Mouse (Mus musculus) kidney, adult 9 months (tissue): Measurements from ENCODE around the gene Gpbp1l1.

ENCODE experiments used
- DNase-seq: peaks from one replicate; pipeline ENCODE4 v3.0.0; 2022

Gpbp1l1 gene

DNA sequence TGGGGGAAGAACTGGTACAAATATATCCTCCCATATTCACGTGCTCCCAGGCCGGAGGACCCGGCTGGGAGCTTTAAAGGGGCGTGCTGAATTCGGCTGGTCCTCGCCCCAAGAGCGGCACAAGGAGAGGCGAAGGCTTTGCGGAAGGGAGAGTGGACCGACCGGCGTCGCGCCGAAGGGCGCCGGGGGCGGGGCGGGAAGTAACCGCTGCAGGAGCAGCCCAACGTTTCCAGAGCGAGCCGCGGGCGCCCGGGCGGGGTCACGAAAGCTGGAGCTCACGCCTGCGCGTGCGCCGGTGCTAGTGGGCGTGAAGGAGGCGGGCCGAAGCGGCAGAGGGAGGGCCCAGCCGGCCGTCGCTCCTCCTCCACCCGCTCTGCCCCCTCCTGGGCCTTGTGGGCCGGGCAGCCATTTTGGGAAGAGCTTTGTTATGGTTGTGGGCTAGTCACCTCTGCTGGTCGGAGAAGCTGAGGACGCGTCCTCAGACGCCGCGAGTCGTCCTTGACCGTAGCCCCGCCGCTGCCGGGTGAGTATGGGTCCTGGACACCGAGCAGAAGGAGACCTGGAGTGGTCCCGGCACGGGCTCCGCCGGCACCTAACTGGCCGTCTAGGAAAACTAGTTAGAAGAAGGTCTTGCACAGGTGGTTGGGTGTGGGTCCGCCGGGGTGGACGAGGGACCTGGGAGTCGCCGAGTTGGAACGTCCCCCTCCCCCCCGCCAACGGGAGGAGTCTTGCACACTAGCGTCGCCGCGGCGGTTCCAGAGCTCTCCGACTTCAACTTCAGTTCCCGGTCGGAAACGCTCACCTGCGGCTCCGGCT, at the start of gene Gpbp1l1:
TSS of gene Gpbp1l1 (plus strand) at position 353 of the 816 bp plus-strand sequence.
- peak; percentile 98 for DNase-seq

DNA sequence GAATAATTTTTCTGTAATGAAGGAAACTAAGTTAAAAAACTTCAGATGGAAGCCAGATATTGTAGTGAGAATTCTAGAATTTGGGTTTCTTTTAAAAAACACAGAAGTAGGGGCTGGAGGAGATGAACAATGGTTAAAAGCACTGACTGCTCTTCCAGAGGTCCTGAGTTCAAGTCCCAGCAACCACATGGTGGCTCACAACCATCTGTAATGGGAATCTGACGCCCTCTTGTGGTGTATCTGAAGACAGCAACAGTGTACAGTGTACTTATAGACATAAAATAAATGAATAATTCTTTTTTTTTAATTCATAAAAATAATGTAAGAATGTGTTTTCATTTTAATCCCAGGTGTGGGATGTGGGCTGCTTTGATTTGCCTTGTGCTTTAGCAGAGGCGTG, 26.3 kb upstream of the Gpbp1l1 start:
- DNase-seq = no peak

DNA sequence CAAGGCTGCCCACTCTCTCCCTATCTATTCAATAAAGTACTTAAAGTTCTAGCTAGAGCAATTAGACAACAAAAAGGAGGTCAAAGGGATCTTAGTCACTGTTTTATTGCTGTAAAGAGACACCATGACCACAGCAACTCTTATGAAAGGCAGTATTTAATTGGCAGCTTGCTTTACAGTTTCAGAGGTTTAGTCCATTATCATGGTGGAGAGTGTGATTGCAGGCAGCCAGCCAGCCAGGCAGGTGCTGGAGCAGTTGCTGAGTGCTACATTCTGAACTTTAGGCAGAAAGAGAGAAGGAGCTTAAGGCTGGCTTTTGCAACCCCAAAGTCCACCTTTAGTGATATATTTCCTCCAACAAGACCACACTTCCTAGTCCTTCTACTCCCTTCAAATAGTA, 21.1 kb upstream of the Gpbp1l1 start:
- no peak for DNase-seq

DNA sequence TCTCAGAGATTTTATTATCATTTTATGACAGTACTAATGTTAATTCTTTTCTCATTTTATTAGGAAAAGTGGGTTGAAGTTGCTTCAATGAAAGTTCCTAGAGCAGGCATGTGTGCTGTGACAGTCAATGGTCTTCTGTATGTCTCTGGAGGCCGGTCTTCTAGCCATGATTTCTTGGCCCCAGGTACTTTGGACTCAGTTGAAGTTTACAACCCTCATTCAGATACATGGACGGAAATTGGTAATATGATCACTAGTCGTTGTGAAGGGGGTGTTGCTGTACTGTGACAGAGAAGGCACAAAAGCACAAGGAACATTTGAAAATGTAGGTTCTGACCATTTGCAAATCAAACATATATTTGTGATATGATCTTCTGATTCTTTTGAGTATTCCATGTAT, 19.7 kb upstream of the Gpbp1l1 start:
- no peak for DNase-seq

DNA sequence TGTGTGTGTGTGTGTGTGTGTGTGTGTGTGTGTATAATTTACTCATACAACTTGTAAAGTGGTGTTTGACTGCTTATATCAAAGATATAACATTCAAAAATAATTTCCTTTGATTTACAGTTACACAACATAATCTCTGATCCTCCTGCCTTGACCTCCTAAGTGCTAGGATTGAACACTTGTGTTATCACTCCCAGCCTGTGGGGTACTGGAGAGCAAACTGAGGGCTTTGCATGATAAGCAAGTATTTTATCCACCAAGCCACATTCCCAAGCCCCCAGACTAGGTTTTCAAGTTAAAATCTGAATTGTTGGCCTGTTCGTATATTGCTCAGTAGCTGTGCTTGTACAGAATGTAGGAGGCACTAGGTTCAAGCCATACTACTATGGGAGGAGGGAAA, 7.0 kb upstream of the Gpbp1l1 start:
- DNase-seq = no peak

DNA sequence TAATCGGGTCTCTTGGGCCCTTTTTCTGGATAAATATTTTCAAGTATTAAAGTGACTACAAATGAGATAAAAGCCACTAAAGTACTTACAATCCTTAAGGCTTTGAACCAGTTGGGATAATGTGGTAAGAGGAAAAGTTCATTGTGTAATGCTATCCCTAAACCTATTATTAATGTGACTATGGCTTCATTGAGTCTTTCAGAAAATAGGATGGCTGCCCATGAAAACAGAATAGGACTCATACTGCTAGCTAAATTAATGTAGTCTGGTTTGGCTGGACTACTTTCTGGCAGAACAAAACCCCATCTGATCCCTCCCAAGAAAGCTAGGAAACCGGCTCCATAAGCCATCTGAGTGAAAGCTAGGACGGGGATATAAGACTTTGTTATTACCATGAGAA, 4.4 kb upstream of the Gpbp1l1 start:
- DNase-seq = no peak

DNA sequence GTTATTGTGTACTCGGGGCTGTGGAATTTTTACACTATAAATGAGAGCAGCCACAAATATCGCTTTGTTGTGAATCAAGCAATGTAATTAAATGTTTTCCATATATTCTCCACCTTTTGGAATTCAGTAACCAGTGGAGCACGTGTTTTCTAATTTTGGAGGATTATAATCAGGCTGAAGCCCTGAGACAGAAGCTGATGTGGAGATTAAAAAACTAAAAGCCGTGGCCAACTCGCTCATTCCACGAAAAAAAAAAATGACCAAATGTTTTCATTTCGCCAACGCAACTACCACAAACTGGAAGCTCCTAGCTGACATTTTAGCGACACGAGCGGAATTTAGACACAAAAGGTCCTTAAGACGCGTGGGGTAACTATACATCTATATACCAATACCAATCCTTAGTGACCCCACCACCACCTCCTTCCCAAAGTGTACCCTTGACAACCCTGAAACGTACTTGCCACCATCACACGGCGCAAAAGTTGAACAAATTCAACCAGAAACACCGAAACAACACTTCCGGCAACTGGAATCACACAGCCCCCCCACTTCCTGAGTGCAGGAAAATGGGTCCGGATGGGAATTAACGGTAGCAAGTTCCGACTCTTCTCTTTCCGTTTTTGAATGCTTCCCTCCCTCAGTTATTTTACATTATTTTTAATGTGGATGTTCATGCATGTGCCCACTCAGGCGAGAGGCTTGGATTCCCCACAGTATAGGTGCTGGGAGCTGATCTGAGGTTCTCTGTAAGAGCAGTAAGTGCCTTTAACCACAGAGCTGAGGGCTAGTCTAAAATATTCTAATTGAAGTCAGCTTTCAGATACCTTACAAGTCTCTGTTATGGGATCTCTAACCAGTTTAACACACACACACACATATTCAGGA, 1.8 kb upstream of the Gpbp1l1 start, which contains the start of gene Tmem69:
TSS of gene Tmem69 (minus strand) at position 524 of the 888 bp plus-strand sequence.
- DNase-seq = peak; percentile 86

DNA sequence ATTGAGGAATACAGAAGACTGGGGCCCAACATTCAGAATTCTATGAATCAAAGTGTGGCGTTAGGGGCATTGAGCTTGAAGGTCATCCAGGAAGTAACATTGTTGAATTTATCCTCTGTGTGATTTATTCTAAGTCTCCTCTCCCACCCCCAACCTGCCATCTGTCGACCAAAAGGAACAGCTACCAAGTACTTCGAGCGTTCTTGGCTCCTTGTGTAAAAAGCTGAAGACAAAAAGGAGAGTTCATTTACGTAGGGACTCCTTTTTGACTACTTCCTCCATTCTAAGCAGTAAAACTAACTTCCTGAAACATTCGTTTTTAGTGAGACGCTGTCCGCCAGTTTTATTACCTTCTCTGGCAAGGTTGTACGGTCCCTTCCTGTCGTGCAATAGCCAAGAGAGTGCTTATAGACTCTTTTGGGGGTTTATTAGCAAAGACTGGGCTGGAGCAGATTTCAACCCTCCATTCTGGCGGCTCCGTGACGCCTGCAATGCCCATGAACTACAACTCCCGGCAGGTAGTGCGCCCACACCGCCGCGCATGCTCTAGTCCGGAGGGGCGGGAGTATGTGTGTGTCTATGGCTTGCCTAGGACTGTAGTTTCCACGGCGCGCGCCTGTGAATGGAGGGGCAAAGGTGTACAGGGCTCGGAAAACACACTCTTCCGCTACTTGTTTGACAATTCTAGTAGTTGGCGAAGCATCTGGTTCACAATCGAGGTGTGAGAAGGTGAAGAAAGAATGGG, 725 bp upstream of the Gpbp1l1 start:
- peak; percentile 97 for DNase-seq

DNA sequence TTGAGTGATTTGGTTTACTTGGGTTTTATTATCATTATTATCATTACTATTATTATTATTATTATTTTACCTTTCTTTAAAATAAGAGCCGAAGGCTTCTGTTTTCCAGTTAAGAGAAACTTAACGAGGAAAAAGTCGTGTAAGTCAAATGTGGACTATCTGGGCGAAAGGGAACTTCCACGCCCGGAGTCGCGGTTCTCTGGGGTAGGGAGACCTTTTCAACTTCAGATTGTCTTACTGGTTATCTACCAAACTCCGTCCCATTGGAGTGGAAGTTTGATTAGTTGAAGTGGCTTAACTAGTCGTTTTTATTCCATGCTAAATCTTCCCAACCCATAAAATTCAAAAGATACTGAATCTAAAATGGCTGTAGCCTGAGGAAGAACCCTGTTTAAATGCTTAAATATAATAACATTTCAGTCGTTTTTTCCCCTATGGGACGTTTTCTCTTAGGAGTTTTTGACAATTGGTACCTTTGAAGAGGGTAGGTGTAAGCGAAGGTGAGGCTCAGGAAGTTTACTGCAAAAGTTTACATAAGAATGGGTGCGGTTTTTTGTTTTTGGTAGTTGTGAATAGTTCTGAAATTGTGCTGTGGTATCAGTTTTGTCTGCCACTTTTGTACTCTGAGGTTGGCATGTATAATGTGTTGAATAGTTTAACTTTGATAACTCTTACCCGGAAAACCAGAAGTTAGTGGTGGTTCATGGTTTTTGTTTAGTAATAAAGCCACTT, 859 bp downstream of the Gpbp1l1 start:
- no peak for DNase-seq

DNA sequence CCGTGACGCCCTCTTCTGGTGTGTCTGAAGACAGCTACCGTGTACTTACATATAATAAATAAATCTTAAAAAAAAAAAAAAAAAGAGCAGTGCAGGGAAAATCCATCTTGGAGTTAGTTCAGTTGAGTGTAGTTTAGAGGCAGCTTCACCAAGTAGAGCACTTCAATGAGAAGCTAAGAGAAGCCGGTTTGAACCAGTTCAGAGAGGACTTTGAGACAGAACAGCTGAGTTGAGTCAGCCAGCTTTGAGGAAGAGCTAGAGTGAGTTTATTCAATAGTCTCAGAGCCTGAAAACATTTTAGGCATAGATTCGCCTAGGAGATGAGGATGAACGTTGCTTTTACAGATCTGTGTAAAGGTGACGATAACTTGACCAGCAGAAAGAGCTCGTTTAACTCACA, 38.3 kb downstream of the Gpbp1l1 start:
- peak; percentile 29 for DNase-seq

DNA sequence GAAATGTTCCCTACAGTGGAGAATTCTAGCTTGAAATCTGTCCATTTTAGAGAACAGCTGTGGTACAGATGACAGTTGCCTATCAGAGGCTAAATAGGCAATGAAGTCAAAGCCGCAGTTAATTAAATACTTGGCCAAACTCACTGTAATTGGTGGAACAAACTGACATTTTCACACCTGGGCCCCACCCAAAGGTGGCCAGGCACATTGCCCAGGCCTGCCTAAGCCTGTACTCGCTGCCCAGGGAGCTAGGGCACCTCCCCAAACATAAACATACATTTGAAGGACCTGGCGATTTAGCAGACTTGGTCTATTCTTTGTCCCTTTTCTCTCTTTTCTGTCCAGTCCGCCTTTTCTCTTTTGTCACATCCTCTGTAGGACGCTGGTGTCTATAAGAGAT, 38.9 kb downstream of the Gpbp1l1 start, which contains the start of gene Ccdc17:
TSS of gene Ccdc17 (plus strand) at position 276 of the 400 bp plus-strand sequence.
- peak; percentile 16 for DNase-seq

DNA sequence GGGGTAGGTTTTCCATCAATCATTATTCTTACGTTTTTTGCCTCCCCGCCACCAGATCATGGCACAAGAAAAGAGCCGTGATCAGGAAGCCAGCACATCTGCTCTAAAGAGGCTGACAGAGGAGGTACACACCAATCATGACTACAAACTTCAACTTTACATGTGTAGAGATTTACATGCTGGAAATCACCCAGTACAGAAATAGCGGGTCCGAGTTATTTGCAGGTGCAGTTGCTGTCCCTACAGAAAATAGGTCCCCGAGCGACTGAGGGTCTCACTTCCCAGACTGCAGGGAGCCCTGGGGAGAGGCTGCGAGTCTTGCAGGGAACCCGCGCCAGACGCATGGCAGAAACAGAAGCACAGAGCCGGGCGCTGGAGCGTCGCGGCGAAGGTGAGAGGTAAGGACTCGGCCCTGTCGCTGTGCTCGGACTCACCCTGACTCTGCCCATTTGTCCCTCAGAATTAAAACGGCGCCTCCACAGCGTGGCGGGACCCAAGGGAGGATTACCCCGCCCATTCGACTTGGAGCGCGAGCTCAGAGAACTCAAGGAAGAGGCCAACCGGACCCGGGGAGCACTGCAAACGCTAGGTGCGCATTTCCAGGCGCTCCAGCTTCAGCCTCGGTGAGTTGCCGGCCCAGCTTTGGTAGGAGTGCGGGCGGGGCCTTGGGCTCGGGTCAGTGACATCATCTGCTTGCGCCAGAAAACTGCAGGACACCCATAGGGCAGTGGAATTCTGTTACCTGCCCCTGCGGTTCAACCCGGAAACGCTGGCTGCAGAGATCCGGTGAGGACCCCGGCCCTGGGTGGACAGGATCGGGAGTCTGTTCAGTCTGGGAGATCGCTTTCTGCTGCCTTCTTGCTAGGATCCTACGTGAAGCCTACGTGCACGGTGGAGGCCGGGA, 39.8 kb downstream of the Gpbp1l1 start:
- DNase-seq = peak; percentile 95

DNA sequence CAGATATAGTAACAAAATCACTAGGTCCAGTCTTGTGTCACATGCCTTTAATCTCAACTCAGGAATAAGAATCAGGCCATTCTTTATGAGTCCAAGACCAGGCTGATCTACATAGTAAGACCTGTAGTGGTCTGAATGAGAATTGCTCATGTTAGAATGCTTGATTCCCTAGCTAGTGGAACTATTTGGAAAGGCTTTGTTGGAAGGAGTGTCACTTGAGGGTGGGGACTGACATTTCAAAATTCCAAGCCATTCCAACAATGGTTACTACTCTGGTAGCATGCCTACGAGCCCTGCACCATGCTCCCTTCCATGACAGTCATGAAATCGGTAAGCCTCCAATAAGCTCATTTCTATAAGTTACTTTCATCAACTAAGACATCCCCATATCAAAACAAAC, 55.2 kb downstream of the Gpbp1l1 start:
- no peak for DNase-seq

DNA sequence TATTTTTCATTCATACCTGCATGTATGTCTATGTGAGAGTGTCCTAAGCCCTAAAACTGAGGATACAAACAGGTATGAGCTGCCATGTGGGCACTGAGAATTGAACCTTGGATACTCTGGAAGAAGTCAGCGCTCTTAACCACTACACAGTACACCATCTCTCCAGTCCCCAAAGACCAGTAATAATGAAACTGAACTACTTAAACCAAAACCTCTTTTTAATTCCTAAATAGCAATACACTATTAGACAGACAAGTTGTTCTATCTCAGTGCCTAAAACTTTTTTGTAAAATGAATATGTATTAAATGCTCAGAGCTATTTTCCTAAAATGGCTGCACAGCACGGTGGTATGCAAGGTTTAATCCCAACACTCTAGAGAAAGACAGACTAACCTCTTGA, 57.8 kb downstream of the Gpbp1l1 start:
- no peak for DNase-seq

DNA sequence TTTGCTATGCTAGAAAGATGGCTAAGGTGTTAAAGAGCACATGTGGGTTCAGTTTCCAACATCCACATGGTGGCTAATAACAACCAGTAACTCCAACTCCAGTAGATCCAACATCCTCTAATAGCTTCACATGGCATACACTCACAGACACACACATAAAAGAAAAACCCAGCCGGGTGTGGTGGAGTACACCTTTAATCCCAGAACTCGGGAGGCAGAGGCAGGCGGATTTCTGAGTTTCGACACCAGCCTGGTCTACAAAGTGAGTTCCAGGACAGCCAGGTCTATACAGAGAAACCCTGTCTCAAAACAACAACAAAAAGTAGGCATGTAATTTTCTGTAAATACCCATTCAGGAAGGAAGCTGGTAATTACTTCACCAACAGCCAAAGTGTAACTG, 67.4 kb downstream of the Gpbp1l1 start:
- no peak for DNase-seq

DNA sequence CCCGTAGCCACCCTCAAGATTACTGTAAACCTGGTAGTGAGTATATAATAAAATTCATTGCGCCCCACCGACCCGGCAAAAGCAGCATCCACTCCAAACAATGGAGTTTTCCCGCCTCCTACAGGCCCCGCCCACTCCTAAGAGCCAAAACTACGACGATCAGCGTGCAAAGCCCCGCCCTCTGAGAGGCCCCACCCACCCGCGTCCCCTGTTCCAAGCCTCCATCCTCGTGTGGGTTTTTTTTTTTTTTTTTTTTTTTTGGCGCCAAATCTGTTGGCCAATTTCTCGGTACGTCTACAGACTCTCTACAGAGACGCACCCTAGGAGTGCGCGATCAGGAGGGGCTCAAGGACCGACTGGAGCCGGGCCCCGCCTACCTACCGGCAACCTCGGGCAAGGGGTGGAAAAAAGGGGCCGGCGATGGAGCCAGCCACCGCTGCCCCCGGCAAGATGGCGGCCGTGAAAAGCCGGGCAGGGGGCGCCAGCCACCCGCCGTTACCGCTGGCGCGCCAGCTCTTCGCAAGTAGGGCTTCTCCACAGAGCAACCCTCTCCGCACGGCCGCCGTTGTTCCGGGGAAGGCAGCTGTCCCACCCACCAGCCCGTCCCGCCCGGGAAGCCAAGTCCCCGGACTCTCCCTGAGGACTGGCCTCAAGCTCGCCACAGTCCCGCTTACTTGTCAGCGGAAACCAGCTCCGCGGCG, 69.3 kb downstream of the Gpbp1l1 start:
- DNase-seq = peak; percentile 77

DNA sequence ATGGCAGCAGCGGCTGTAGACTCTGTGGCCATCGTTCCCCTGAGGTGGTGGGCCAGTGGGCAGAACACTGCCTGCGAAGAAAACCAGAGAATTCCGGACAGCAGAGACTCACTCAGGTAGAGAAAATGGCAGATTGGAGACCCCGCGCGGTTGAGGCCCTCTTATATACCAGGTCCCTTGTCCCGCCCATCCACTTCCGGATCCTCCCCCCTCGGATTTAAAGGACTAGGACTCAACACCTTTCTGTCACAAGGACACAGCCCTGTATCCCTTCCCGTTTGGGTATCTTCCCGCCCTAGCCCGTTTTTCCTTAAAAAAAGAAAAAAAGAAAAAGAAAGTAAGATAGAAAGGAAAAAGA, 69.9 kb downstream of the Gpbp1l1 start:
- DNase-seq = peak; percentile 96

DNA sequence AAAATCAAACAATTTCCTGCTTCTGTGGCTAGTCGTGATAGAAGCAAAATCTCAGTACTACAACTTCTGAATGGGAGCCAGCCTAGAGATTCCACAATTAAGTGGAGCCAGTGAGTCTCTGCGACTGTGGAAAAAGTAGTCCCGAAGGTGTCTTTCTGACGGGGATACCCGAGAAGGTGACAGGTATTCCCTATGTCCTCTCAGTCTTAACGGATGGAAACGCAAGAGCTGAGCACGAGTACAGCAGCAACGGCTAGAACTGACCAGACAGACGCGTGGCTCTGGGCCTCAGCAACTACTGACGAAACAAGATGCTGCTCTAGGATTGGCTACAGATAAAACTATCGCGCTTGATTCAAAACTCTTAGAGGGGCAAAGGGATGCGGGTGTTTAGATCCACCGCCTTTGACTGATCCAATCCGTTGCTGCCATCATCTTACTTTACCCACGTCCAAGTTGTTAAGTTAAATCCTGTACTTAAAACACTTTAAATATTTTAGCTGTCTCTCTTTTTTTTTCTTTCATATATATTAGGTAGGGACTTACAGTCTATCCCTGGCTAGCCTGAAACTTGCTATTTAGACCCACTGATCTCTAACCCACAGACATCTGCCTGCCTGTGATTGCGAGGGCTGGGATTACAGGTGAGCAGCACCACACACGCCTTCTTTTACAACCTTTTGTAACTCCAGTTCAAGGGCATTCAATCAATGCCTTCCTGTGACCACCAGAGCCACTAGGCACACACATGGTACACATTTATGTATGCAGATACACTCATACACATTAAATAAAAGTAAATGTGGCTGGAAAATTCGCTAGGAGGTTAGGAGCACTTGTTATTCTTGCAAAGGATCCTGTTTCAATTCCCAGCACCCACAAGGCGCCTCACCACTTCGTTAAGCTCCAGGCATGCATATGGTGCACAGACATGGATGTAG, 70.5 kb downstream of the Gpbp1l1 start, which contains the start of gene Nasp:
TSS of gene Nasp (minus strand) at position 220 of the 941 bp plus-strand sequence.
- DNase-seq = peak; percentile 91

DNA sequence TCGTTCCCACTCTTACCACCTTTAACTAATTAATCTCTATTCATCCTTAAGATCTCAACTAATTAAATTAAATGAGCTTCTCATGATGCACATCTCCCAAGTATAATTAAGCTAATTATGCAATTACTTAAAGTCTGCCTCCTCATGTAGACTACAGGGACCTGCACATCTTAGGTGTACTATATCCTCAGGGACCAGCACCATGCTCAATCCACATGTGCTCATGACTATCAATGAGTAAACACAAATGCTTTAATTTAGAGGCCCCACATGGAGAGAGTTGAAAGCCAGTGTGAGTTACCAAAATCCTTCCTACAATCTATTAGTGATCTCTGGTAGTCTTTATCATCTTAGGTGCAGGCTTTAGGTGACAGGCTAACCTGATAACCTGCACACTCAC, 77.7 kb downstream of the Gpbp1l1 start:
- DNase-seq = no peak
